Mouse (Mus musculus): ENCODE data around the gene Arnt2. TPM values are rescaled to one million over a fixed set of nuclear protein-coding genes. Genes with fewer than 3 reads are reported as not detected.

The Arnt2 gene
- polyA plus RNA-seq, 1 experiment from 2014 or later: 0.16 TPM

GRCm38 (mm10) chr7:84314742-84315141, 95.2 kb downstream of the Arnt2 start:
- no peaks in the 10 kb centered on the region for H3K79me2 ChIP-seq (ENCODE audit: inconsistent target)
- H3K27ac ChIP-seq: no peak overlapping the region
- H3K4me3 ChIP-seq (ENCODE audit: inconsistent target): no peak overlapping the region
- no peaks in the 10 kb centered on the region for H3K36me3 ChIP-seq (ENCODE audit: inconsistent target)
- 75% methylated on average over 2 of the region's 2 CpGs for WGBS (ENCODE audit: missing documents)

GRCm38 (mm10) chr7:84311624-84312023, 98.4 kb downstream of the Arnt2 start:
- 92% methylated on average over 3 of the region's 3 CpGs for whole genome bisulfite sequencing (ENCODE audit: missing documents)
- no peak overlapping the region for H3K27ac ChIP-seq

DNA sequence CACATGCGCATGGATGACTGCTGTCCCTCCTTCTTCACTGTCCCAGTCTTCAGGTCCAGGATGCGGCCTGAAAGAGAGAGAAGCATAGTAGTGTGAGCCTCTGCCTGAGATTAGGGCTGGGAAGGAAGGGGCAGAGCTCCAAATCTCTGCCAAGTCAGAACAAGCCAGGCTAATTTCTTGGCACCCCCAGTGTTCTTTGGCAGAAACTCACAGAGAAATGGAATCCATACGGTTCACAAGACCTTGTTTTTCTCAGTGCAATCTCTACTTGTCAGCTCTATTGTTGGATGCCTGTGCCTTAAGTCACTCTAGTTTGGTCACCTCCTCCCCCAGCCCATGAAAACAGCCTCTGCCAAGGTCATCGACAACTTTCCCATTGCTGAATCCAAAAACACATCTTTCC, 99.1 kb downstream of the Arnt2 start:
- H3K27ac ChIP-seq: no peak overlapping the region
- WGBS (ENCODE audit: missing documents): 100% methylated on average over 4 of the region's 4 CpGs
- H3K36me3 ChIP-seq (ENCODE audit: inconsistent target): no peaks in the 10 kb centered on the region
- no peaks in the 10 kb centered on the region for H3K79me2 ChIP-seq (ENCODE audit: inconsistent target)
- no peak overlapping the region for H3K4me3 ChIP-seq (ENCODE audit: inconsistent target)

More at GRCm38 (mm10) chr7:84311624-84312023, 98.4 kb downstream of the Arnt2 start:
- H3K36me3 ChIP-seq (ENCODE audit: inconsistent target): no peaks in the 10 kb centered on the region
- no peak overlapping the region for H3K4me3 ChIP-seq (ENCODE audit: inconsistent target)
- no peaks in the 10 kb centered on the region for H3K79me2 ChIP-seq (ENCODE audit: inconsistent target)

- Histone ChIP-seq H3K27ac (no peak overlapping the region), H3K79me2 (ENCODE audit: inconsistent target) (no peaks in the 10 kb centered on the region), H3K36me3 (ENCODE audit: inconsistent target) (no peaks in the 10 kb centered on the region), H3K4me3 (ENCODE audit: inconsistent target) (no peak overlapping the region)
- WGBS (ENCODE audit: missing documents): 85% methylated on average over 3 of the region's 3 CpGs
These were observed 102.5 kb downstream of the Arnt2 start for GRCm38 (mm10) chr7:84307329-84307925.

- H3K79me2 ChIP-seq (ENCODE audit: inconsistent target): no peaks in the 10 kb centered on the region
- H3K36me3 ChIP-seq (ENCODE audit: inconsistent target): no peaks in the 10 kb centered on the region
- no peak overlapping the region for H3K27ac ChIP-seq
- WGBS (ENCODE audit: missing documents): 93% methylated on average over 1 of the region's 1 CpGs
- H3K4me3 ChIP-seq (ENCODE audit: inconsistent target): no peak overlapping the region
These were observed 109.7 kb downstream of the Arnt2 start for GRCm38 (mm10) chr7:84300261-84300660.

DNA sequence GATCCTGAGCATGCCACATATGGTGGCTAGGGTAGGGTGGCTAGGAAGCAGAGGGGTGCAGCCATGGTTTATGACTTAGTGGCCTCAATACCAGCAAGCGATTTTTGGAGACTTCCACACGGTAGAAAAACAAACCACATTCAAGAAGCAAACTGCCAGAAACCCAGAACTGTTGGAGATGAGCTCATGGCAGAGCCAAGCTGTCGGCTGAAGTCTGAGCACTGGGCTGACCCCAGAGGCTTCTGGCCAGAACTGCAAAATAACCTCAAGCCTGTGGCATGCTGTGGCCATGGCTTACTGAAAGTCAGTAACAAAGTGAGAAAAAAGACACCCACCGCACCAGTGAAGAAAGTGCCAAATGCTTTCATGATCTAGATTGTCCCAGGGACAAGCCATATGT, 110.4 kb downstream of the Arnt2 start:
- no peak overlapping the region for H3K4me3 ChIP-seq (ENCODE audit: inconsistent target)
- H3K79me2 ChIP-seq (ENCODE audit: inconsistent target): no peaks in the 10 kb centered on the region
- 84% methylated on average over 4 of the region's 4 CpGs for WGBS (ENCODE audit: missing documents)
- no peaks in the 10 kb centered on the region for H3K36me3 ChIP-seq (ENCODE audit: inconsistent target)
- no peak overlapping the region for H3K27ac ChIP-seq

DNA sequence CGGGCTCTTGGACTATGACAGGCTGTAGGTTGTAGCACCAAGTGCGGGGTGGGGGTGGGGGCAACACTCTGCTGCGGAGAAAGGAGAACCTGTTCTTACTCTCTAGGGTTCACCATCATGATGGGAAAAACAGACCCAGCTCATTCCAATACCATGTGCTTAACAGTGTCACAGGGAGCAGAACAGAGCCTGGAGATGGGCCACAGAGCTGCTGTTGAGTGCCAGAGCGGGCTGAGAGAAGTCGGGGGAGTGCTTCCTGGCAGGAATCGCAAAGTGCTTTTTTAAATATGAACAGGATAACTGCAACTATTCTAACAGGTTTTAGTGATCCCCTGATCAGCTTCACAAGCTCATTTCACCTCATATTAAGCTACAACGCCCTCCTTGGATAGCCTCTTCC, 116.9 kb downstream of the Arnt2 start:
- Histone ChIP-seq H3K27ac (no peak overlapping the region), H3K79me2 (ENCODE audit: inconsistent target) (no peaks in the 10 kb centered on the region)
- WGBS (ENCODE audit: missing documents): 86% methylated on average over 7 of the region's 7 CpGs

GRCm38 (mm10) chr7:84287226-84287587, 122.8 kb downstream of the Arnt2 start:
- H3K79me2 ChIP-seq (ENCODE audit: inconsistent target): no peaks in the 10 kb centered on the region
- no peak overlapping the region for H3K4me3 ChIP-seq (ENCODE audit: inconsistent target)
- H3K36me3 ChIP-seq (ENCODE audit: inconsistent target): no peaks in the 10 kb centered on the region
- no peak overlapping the region for H3K27ac ChIP-seq
- WGBS (ENCODE audit: missing documents): 76% methylated on average over 2 of the region's 2 CpGs

More for the DNA sequence above, 116.9 kb downstream of the Arnt2 start:
- Histone ChIP-seq H3K4me3 (ENCODE audit: inconsistent target) (no peak overlapping the region), H3K36me3 (ENCODE audit: inconsistent target) (no peaks in the 10 kb centered on the region)

DNA sequence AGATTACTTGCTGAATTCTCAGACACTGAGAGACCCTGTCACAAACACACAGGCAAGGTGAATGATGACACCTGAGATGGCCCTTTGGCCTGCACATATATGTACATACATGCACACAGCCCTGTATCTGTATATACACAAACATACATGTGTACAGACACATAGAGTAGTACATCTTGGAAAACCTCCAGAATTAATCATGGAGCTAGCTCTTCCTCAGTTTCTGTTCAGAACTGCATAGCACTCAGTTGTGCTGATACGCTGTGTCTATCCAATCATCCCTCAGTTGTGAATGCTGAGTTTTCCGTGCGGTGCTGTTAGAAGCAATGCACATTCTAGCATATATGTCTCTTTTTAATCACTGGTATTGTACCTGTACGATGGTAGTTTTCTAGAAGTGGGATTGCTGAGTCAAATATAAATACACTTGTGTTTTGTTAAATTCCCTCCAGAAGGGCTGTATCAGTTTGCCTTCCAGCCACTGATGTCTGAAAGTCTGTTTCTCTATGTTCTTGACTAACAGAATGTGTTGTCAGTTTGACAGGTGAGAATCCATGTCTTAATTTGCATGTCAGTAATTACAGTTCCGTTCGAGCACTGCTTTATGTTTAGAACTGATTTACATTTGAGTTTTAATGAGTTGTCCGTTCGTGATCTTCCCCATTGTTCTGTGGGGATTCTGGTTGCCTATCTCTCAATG, 123.3 kb downstream of the Arnt2 start:
- Histone ChIP-seq H3K4me3 (ENCODE audit: inconsistent target) (no peak overlapping the region), H3K79me2 (ENCODE audit: inconsistent target) (no peaks in the 10 kb centered on the region), H3K27ac (no peak overlapping the region), H3K36me3 (ENCODE audit: inconsistent target) (no peaks in the 10 kb centered on the region)
- 90% methylated on average over 8 of the region's 8 CpGs for WGBS (ENCODE audit: missing documents)

- WGBS (ENCODE audit: missing documents): 90% methylated on average over 7 of the region's 7 CpGs
- H3K36me3 ChIP-seq (ENCODE audit: inconsistent target): no peaks in the 10 kb centered on the region
- no peak overlapping the region for H3K4me3 ChIP-seq (ENCODE audit: inconsistent target)
- H3K79me2 ChIP-seq (ENCODE audit: inconsistent target): no peaks in the 10 kb centered on the region
- H3K27ac ChIP-seq: no peak overlapping the region
These were observed 124.2 kb downstream of the Arnt2 start for GRCm38 (mm10) chr7:84285790-84286189.

GRCm38 (mm10) chr7:84284974-84285373, 125.0 kb downstream of the Arnt2 start:
- WGBS (ENCODE audit: missing documents): 49% methylated on average over 3 of the region's 3 CpGs

GRCm38 (mm10) chr7:84282231-84282630, 127.7 kb downstream of the Arnt2 start:
- Histone ChIP-seq H3K27ac (no peak overlapping the region), H3K79me2 (ENCODE audit: inconsistent target) (no peaks in the 10 kb centered on the region), H3K36me3 (ENCODE audit: inconsistent target) (no peaks in the 10 kb centered on the region), H3K4me3 (ENCODE audit: inconsistent target) (no peak overlapping the region)
- 85% methylated on average over 4 of the region's 4 CpGs for WGBS (ENCODE audit: missing documents)

More at GRCm38 (mm10) chr7:84284974-84285373, 125.0 kb downstream of the Arnt2 start:
- Histone ChIP-seq H3K79me2 (ENCODE audit: inconsistent target) (no peaks in the 10 kb centered on the region), H3K27ac (no peak overlapping the region), H3K4me3 (ENCODE audit: inconsistent target) (no peak overlapping the region), H3K36me3 (ENCODE audit: inconsistent target) (no peaks in the 10 kb centered on the region)

- Histone ChIP-seq H3K36me3 (ENCODE audit: inconsistent target) (no peaks in the 10 kb centered on the region), H3K27ac (no peak overlapping the region), H3K4me3 (ENCODE audit: inconsistent target) (no peak overlapping the region), H3K79me2 (ENCODE audit: inconsistent target) (no peaks in the 10 kb centered on the region)
- 0% methylated on average over 1 of the region's 1 CpGs for WGBS (ENCODE audit: missing documents)
These were observed 130.7 kb downstream of the Arnt2 start for GRCm38 (mm10) chr7:84279231-84279630.

GRCm38 (mm10) chr7:84275312-84275711, 134.7 kb downstream of the Arnt2 start:
- Histone ChIP-seq H3K79me2 (ENCODE audit: inconsistent target) (no peaks in the 10 kb centered on the region), H3K4me3 (ENCODE audit: inconsistent target) (no peak overlapping the region), H3K27ac (no peak overlapping the region), H3K36me3 (ENCODE audit: inconsistent target) (no peaks in the 10 kb centered on the region)
- 78% methylated on average over 10 of the region's 10 CpGs for WGBS (ENCODE audit: missing documents)

DNA sequence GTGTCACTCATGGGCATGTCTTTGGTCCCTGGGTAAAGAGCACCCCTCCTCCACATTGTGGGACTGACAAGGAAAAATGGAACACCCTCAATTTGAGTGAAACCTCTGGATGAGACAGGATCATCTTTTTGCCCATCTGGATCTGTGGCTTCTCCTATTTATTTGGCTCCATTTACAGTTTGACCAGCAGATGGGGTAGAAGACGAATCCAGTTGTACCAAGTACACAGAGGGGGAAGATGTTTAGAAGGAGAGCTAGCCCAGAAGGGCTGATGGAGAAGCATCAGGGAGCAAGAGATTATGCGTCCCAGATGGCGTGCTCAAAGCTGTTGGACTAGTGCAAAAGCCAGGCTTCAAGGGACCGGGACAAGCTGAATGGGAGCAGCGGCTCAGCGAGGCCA, 136.0 kb downstream of the Arnt2 start:
- WGBS (ENCODE audit: missing documents): 93% methylated on average over 6 of the region's 6 CpGs
- no peak overlapping the region for H3K4me3 ChIP-seq (ENCODE audit: inconsistent target)
- H3K27ac ChIP-seq: no peak overlapping the region
- no peaks in the 10 kb centered on the region for H3K36me3 ChIP-seq (ENCODE audit: inconsistent target)
- no peaks in the 10 kb centered on the region for H3K79me2 ChIP-seq (ENCODE audit: inconsistent target)

Data from macrophage (primary cell).